Mouse (Mus musculus): Measurements from ENCODE around the gene Arrdc5. TPM values are rescaled to one million over a fixed set of nuclear protein-coding genes. Genes with fewer than 3 reads are reported as not detected.

The Arrdc5 gene
- polyA plus RNA-seq (2015; fragmentation: Nextera tagmentation; extraction: Ambion mirVana): not detected in 2 replicates

DNA sequence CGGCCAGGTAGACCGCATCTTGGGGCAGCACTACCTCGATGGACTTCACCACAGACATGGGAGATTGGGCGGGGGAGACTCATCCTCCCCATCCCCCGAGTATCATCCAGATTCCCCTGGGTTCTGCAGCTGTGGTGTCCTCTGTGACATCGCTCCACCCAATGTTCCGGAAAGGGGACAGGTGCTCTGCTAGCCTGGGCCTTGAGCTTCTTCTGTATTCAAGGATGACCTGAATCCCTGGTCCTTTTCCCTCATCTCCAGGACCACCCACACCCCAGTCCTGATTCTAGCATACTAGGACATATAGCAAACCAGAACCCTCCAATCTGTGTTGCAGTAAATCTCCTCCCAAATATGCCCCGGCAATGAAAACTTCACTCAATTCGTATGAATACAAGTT is at the start of gene Arrdc5:
TSS of gene Arrdc5 (minus strand) at position 101 of the 400 bp plus-strand sequence.
- Histone ChIP-seq H3K36me3 (no peaks in the 10 kb centered on the region), H3K9me3 (no peaks in the 10 kb centered on the region)

GRCm38 (mm10) chr17:56348586-56348985 is 48.5 kb upstream of the Arrdc5 start:
- Histone ChIP-seq H3K9ac (replicated peaks) (0 out of 2 replicates have a peak overlapping the region, but pooled peaks have one; percentile 12), H3K4me1 (replicated peaks) (peaks cover 10% of the 10 kb centered on the region; the same call in 1 of the 2 replicates), H3K9me3 (no peaks in the 10 kb centered on the region), H3K4me3 (replicated peaks) (no peak overlapping the region), H3K36me3 (peaks cover 32% of the 10 kb centered on the region), H3K4me2 (replicated peaks) (no peak overlapping the region), H3K27me3 (no peaks in the 10 kb centered on the region), H3K27ac (no peak overlapping the region)
- ATAC-seq: no peak

More for the DNA sequence above, at the start of gene Arrdc5:
- Histone ChIP-seq H3K27ac (no peak within 1 kb of the TSS), H3K27me3 (no peaks in the 10 kb centered on the region), H3K4me2 (replicated peaks) (no peak within 1 kb of the TSS), H3K4me1 (replicated peaks) (peaks cover 22% of the 10 kb centered on the region), H3K4me3 (replicated peaks) (no peak within 1 kb of the TSS), H3K9ac (replicated peaks) (no peak within 1 kb of the TSS)
- ATAC-seq: no peak
- 92% methylated on average over 9 of the region's 9 CpGs for WGBS

DNA sequence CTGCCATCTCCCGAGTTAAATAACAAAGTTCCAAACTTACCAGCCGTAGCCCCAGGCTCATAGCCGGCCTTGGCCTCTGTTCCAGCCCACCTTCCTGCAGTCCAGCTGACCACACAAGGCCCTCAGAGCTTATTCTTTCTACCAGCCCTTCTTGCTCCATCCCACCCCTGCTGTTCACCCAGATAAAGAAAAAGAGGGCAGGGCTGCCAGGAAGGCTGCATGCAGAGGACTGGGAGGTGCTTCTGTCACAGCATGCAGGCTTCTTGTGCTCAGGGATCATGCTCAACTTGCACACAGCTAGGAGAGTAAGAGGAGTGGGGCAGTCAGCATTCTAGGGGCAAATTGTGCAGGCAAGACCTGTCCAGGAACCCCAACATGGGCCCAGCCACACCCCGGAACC is 48.0 kb upstream of the Arrdc5 start:
- peaks cover 27% of the 10 kb centered on the region for H3K36me3 ChIP-seq
- peaks cover 10% of the 10 kb centered on the region; the same call in 1 of the 2 replicates for H3K4me1 ChIP-seq (replicated peaks)
- ATAC-seq: no peak
- no peak overlapping the region for H3K27ac ChIP-seq
- no peak overlapping the region for H3K4me3 ChIP-seq (replicated peaks)
- 60% methylated on average over 4 of the region's 4 CpGs for WGBS
- H3K4me2 ChIP-seq (replicated peaks): no peak overlapping the region
- no peaks in the 10 kb centered on the region for H3K9me3 ChIP-seq
- no peaks in the 10 kb centered on the region for H3K27me3 ChIP-seq
- H3K9ac ChIP-seq (replicated peaks): no peak overlapping the region

GRCm38 (mm10) chr17:56345364-56345763 is 45.3 kb upstream of the Arrdc5 start:
- Histone ChIP-seq H3K36me3 (peaks cover 5% of the 10 kb centered on the region; the same call in 1 of the 2 replicates), H3K9me3 (no peaks in the 10 kb centered on the region), H3K9ac (replicated peaks) (no peak overlapping the region), H3K27me3 (no peaks in the 10 kb centered on the region), H3K27ac (no peak overlapping the region), H3K4me2 (replicated peaks) (no peak overlapping the region), H3K4me3 (replicated peaks) (no peak overlapping the region), H3K4me1 (replicated peaks) (peaks cover 14% of the 10 kb centered on the region)
- WGBS: 88% methylated on average over 2 of the region's 2 CpGs
- ATAC-seq: no peak

DNA sequence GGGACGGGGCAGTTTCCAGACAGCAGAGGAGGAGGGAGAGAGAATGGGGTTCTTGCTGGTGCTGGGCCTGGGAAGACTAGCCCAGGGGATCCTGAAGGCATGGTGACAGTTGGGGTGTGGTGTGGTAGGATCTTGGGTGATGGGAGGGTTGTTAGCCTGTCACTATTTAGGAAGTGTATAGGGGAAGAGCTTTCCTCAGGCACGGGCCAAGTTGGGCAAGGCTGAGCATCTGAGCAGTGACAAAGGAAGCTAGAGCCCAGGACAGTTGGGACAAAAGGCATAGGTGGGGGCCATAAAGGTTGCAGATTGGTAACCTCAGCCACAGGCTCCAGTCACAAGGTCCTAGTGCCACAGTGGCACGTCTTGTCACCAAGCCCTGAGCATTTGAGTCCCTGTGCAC is 43.4 kb upstream of the Arrdc5 start:
- Histone ChIP-seq H3K4me3 (replicated peaks) (no peak overlapping the region), H3K9ac (replicated peaks) (no peak overlapping the region; the same call in 1 of the 2 replicates), H3K36me3 (peaks cover 5% of the 10 kb centered on the region; the same call in 1 of the 2 replicates), H3K4me1 (replicated peaks) (peaks cover 17% of the 10 kb centered on the region), H3K9me3 (no peaks in the 10 kb centered on the region), H3K27ac (no peak overlapping the region), H3K27me3 (no peaks in the 10 kb centered on the region), H3K4me2 (replicated peaks) (no peak overlapping the region)
- WGBS: 86% methylated on average over 3 of the region's 3 CpGs
- no peak for ATAC-seq

DNA sequence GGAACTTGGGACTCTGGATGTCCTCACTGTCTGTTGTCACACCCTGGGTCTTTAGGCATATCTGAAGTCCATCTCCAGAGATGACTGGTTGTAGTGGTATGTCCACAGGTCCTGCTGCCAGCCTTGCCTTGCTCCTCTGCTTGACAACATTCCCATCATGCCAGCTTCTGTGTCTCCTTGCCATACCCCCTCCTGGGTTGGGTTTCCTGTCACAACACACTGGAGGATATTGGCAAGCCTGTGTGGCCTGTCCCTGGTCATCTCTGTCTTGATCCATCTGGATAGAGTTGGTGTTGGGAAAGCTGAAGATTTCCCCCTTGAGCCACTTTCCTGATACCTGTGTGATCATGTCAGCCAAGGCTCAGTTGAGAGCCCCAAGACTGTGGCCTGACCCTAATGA is 40.6 kb upstream of the Arrdc5 start:
- no peak overlapping the region for H3K4me3 ChIP-seq (replicated peaks)
- no peaks in the 10 kb centered on the region for H3K27me3 ChIP-seq
- peaks cover 3% of the 10 kb centered on the region; the same call in 1 of the 2 replicates for H3K36me3 ChIP-seq
- peaks cover 27% of the 10 kb centered on the region for H3K4me1 ChIP-seq (replicated peaks)
- H3K27ac ChIP-seq: no peak overlapping the region
- ATAC-seq: no peak
- H3K4me2 ChIP-seq (replicated peaks): no peak overlapping the region
- no peaks in the 10 kb centered on the region for H3K9me3 ChIP-seq
- H3K9ac ChIP-seq (replicated peaks): no peak overlapping the region

DNA sequence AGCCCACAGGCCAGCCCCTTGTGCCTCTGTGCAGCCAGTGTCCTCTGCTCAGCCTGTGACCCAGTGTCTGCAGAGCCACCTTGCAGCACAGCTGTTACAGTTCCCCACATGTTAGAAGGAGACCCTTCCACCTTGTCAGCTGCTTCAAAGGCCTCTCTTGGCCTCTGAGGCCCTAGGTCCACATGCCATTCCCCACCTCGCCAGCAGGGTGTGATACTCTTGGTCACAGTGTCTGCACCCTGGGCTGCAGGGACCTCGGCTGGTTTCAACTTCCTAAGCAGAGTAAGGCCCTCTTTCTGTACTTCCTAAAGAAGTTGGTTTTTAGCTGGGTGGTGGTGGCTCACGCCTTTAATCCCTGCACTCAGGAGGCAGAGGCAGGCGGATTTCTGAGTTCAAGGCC is 38.8 kb upstream of the Arrdc5 start:
- no peaks in the 10 kb centered on the region for H3K27me3 ChIP-seq
- WGBS: 59% methylated on average over 4 of the region's 4 CpGs
- H3K4me2 ChIP-seq (replicated peaks): no peak overlapping the region
- H3K4me3 ChIP-seq (replicated peaks): no peak overlapping the region
- H3K36me3 ChIP-seq: no peaks in the 10 kb centered on the region; the same call in 1 of the 2 replicates
- H3K4me1 ChIP-seq (replicated peaks): peaks cover 29% of the 10 kb centered on the region
- H3K9me3 ChIP-seq: no peaks in the 10 kb centered on the region
- no peak overlapping the region for H3K27ac ChIP-seq
- ATAC-seq: no peak
- H3K9ac ChIP-seq (replicated peaks): no peak overlapping the region

DNA sequence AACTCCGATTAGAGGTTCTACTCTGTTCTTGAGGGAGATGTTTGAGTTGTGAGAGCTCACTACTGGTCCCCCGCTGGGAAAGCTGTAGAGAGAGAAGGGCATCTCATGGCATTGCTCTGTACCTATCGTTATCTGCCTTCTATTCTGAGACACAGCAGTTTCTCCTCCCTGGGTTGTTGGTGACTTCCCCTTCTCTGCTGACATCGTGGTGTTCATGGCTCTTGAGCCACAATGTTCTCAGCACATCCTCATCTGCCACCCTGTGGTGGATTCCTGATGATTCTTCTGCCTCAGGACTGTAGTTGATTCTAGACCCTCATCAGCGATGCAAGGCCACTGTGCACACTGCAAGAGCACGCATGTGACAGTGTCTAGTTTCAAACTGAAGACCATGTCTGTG is 37.7 kb upstream of the Arrdc5 start:
- no peak overlapping the region for H3K4me2 ChIP-seq (replicated peaks)
- H3K4me1 ChIP-seq (replicated peaks): peaks cover 29% of the 10 kb centered on the region
- no peaks in the 10 kb centered on the region for H3K9me3 ChIP-seq
- H3K27me3 ChIP-seq: no peaks in the 10 kb centered on the region
- H3K36me3 ChIP-seq: no peaks in the 10 kb centered on the region; the same call in 1 of the 2 replicates
- H3K27ac ChIP-seq: no peak overlapping the region
- no peak overlapping the region for H3K4me3 ChIP-seq (replicated peaks)
- ATAC-seq: no peak
- H3K9ac ChIP-seq (replicated peaks): no peak overlapping the region
- WGBS: 96% methylated on average over 6 of the region's 6 CpGs

GRCm38 (mm10) chr17:56337190-56337589 is 37.1 kb upstream of the Arrdc5 start:
- H3K4me2 ChIP-seq (replicated peaks): no peak overlapping the region
- ATAC-seq: no peak
- WGBS: 67% methylated on average over 4 of the region's 4 CpGs

GRCm38 (mm10) chr17:56332987-56333386 is 32.9 kb upstream of the Arrdc5 start:
- ATAC-seq: 0 out of 2 replicates have a peak, but pooled peaks have one; percentile 7
- 48% methylated on average over 8 of the region's 8 CpGs for WGBS
- H3K4me3 ChIP-seq (replicated peaks): no peak overlapping the region
- H3K36me3 ChIP-seq: no peaks in the 10 kb centered on the region; the same call in 1 of the 2 replicates
- H3K9ac ChIP-seq (replicated peaks): no peak overlapping the region
- H3K9me3 ChIP-seq: no peaks in the 10 kb centered on the region
- peaks cover 58% of the 10 kb centered on the region for H3K4me1 ChIP-seq (replicated peaks)
- no peaks in the 10 kb centered on the region for H3K27me3 ChIP-seq
- H3K27ac ChIP-seq: no peak overlapping the region
- no peak overlapping the region for H3K4me2 ChIP-seq (replicated peaks)

More at GRCm38 (mm10) chr17:56337190-56337589, 37.1 kb upstream of the Arrdc5 start:
- H3K4me3 ChIP-seq (replicated peaks): no peak overlapping the region
- H3K4me1 ChIP-seq (replicated peaks): peaks cover 32% of the 10 kb centered on the region
- no peaks in the 10 kb centered on the region for H3K27me3 ChIP-seq
- H3K9ac ChIP-seq (replicated peaks): no peak overlapping the region; the same call in 1 of the 2 replicates
- no peaks in the 10 kb centered on the region; the same call in 1 of the 2 replicates for H3K36me3 ChIP-seq
- H3K27ac ChIP-seq: no peak overlapping the region
- H3K9me3 ChIP-seq: no peaks in the 10 kb centered on the region

GRCm38 (mm10) chr17:56331256-56331655 is 31.2 kb upstream of the Arrdc5 start:
- Histone ChIP-seq H3K9ac (replicated peaks) (0 out of 2 replicates have a peak overlapping the region, but pooled peaks have one; percentile 29), H3K27me3 (no peaks in the 10 kb centered on the region), H3K36me3 (no peaks in the 10 kb centered on the region; the same call in 1 of the 2 replicates), H3K4me2 (replicated peaks) (no peak overlapping the region), H3K27ac (no peak overlapping the region), H3K4me3 (replicated peaks) (no peak overlapping the region), H3K4me1 (replicated peaks) (peaks cover 60% of the 10 kb centered on the region), H3K9me3 (no peaks in the 10 kb centered on the region)
- no peak for ATAC-seq

DNA sequence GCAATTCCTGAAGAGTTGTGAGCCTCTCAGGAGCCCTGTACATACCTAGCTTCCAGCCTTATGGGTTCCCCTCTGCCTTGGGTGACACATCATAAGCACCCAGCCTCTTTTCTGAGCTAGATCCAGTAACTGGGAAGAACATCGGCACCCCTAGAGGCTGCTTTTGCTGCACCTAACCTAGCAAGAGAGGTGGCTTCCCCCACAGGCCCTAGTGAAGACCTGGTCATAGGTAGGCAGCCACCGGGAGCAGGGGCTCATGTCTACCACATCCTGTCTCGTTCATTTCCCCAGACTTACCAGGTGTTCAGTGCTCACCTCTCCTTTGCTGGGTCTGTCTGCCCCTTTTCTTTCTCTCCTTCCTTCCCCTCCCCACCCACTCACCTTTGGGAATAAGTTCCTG is 30.3 kb upstream of the Arrdc5 start:
- H3K4me1 ChIP-seq (replicated peaks): peaks cover 52% of the 10 kb centered on the region

DNA sequence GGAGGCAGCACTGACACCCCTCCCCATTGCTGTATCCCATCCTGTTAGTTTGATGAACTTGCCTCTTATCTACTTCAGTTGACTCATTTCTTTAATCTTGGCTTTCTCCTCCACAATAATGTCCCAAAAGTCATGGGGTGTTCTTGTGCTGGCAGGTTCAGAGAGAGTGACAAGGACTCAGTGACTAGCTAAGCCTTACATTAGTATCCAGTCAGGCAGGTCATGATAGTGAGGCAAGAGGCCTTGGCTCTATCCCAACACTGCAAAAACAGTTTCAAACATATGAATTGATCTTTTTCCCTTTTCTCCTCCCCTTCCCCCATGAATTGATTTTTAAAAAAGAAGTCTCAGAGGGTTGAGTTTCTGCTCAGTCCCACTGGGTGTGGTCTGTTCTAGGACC is 29.2 kb upstream of the Arrdc5 start:
- Histone ChIP-seq H3K4me1 (replicated peaks) (peaks cover 57% of the 10 kb centered on the region), H3K36me3 (no peaks in the 10 kb centered on the region), H3K9me3 (no peaks in the 10 kb centered on the region), H3K4me2 (replicated peaks) (no peak overlapping the region), H3K27me3 (no peaks in the 10 kb centered on the region), H3K4me3 (replicated peaks) (no peak overlapping the region), H3K27ac (no peak overlapping the region), H3K9ac (replicated peaks) (no peak overlapping the region)
- no peak for ATAC-seq

More for the DNA sequence above, 30.3 kb upstream of the Arrdc5 start:
- Histone ChIP-seq H3K9me3 (no peaks in the 10 kb centered on the region), H3K4me3 (replicated peaks) (no peak overlapping the region), H3K4me2 (replicated peaks) (no peak overlapping the region), H3K27me3 (no peaks in the 10 kb centered on the region), H3K9ac (replicated peaks) (no peak overlapping the region), H3K27ac (no peak overlapping the region), H3K36me3 (no peaks in the 10 kb centered on the region; the same call in 1 of the 2 replicates)
- WGBS: 86% methylated on average over 3 of the region's 3 CpGs
- ATAC-seq: no peak

Measured in midbrain, embryonic 13.5 days (tissue).